Mouse (Mus musculus) small intestine, adult 2 months (tissue): ENCODE measurements around the gene Acy3.

Experiments
- CTCF ChIP-seq: fragments of 200-500 bp; IDR thresholded peaks from 2 replicates; pipeline ENCODE4 v1.5.1; 2012; ENCODE audit warnings: low read depth, mild to moderate bottlenecking, control low read depth, inconsistent platforms, low read length, moderate library complexity, mixed read lengths; ENCODE audit not compliant: insufficient replicate concordance, insufficient read length; ENCODE audit errors: extremely low read depth
- POLR2A ChIP-seq: fragments of 200-500 bp; IDR thresholded peaks from 2 replicates; pipeline ENCODE4 v1.6.1; 2012; ENCODE audit warnings: low read depth, mild to moderate bottlenecking, control low read depth, inconsistent platforms, low read length, moderate library complexity

GRCm38 (mm10) chr19:3986334-3986733 is at the start of gene Acy3:
- TF ChIP-seq POLR2A (peak; percentile 99), CTCF (no peak)
